Mouse (Mus musculus) liver, postnatal 0 days (tissue): ENCODE measurements at regions not wholly inside any gene's neighbourhood (a gene's known extent, or its start where the extent isn't known, plus 50 kb on each side); places are given as distances from the start of the nearest gene placed in this dataset.

Experiments
- CTCF ChIP-seq: sonication (generic); IDR thresholded peaks from 2 replicates; pipeline ENCODE4 v1.5.1; 2016; ENCODE audit warnings: antibody characterized with exemption, low read depth
- EP300 ChIP-seq: IDR thresholded peaks from 2 replicates; pipeline ENCODE4 v1.6.1; 2016; ENCODE audit warnings: antibody characterized with exemption, low read depth, mild to moderate bottlenecking

- TF ChIP-seq CTCF (no peak), EP300 (no peak)
These were observed 403.6 kb upstream of the Rora start for GRCm38 (mm10) chr9:68250011-68250410.
